Mouse (Mus musculus): ENCODE data around the gene Zfp692. TPM values are rescaled to one million over a fixed set of nuclear protein-coding genes. Genes with fewer than 3 reads are reported as not detected.

The Zfp692 gene
- polyA plus RNA-seq (2014; fragmentation: Illumina TruSeq; extraction: RNeasy Lipid Tissue Mini Kit (QIAGEN cat#74804); ENCODE audit: low read depth, low replicate concordance): 0.61 TPM

GRCm38 (mm10) chr11:58306860-58307308 lies at the start of gene Zfp692:
Gene Zfp692 (plus strand): TSS chr11:58307069.

DNA sequence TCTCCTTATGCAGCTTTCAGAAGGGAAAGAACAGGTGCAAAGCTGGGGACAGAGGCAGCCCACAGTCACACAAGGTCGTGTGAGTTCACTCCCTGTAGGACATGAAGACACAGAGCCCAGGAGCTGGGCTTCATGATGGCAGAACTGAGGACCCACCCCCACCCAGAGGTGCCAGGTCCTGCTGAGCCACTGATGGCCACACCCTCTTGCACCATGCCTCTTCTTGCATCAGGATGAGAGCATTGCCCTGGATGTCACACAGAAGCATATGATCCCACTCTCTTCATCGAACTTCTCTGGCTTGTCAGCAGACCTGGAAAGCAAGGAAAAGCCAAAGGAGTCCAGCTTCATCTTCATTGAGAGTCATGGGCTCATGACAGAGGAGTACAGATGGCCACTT lies 32.3 kb upstream of the Zfp692 start, which contains the start of gene 4930438A08Rik:
Gene 4930438A08Rik, plus strand, starts transcription at position 228 of the 400 bp plus-strand sequence.

DNA sequence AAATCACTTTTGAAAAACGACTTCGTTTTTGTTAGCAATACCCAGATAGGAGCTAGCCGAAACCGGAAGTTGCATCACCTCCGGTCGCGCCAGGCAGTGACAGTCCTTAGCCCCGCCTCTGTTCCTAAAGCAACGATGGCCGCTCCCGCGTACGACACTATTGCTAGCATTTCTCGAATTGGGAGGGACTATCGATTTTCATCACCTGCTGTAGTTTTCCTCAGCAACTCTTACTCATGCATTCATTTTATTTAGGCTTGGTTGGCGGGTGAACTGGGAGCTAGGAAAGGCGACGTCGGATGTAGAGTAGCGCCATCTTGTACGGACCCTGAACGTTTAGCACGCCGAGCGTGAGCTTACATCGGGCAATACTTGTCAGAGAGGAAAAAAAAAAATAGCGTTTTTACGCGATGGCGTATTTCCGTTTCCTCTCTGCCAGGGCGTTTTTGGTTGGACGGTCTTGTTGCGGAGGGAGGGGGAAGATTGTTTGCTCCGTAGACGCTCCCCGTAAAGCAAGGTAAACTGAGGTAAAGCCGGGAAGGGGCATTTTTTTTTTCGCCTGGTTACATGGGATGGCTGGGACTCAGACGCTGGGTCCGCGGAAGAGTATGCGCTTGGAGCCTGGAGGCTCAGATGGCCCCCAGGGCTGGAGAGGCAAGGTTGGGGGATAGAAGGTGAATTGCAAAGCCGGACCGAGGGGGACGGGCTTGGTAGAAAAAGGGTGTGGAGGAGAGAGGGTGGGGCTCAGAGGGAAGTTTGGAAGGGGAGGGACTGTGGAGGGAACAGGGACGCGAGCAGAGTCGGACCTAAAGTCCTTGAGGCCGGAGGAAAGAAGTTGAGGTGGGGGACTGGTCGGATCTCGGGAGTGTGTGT lies 23.6 kb downstream of the Zfp692 start, which contains the start of the genes Zfp672 and Sh3bp5l:
Gene Zfp672, minus strand, starts transcription at position 64 of the 873 bp plus-strand sequence.
Gene Sh3bp5l, plus strand, starts transcription at position 449 of the 873 bp plus-strand sequence.

Other genes starting within 250 kb of the Zfp692 start
- gene Gm12248, start 213.9 kb upstream of the Zfp692 start, polyA plus RNA-seq (2014; fragmentation: Illumina TruSeq; extraction: RNeasy Lipid Tissue Mini Kit (QIAGEN cat#74804); ENCODE audit: low read depth, low replicate concordance): not detected
- gene Cnot8, start 202.9 kb upstream of the Zfp692 start, polyA plus RNA-seq (2014; fragmentation: Illumina TruSeq; extraction: RNeasy Lipid Tissue Mini Kit (QIAGEN cat#74804); ENCODE audit: low read depth, low replicate concordance): 24.2 TPM
- 3.9 TPM for gene Gemin5, start 138.5 kb upstream of the Zfp692 start, polyA plus RNA-seq (2014; fragmentation: Illumina TruSeq; extraction: RNeasy Lipid Tissue Mini Kit (QIAGEN cat#74804); ENCODE audit: low read depth, low replicate concordance)
- gene Mrpl22, start 135.4 kb upstream of the Zfp692 start, polyA plus RNA-seq (2014; fragmentation: Illumina TruSeq; extraction: RNeasy Lipid Tissue Mini Kit (QIAGEN cat#74804); ENCODE audit: low read depth, low replicate concordance): 70.5 TPM
- 11.9 TPM for gene Igtp, start 107.5 kb upstream of the Zfp692 start, polyA plus RNA-seq (2014; fragmentation: Illumina TruSeq; extraction: RNeasy Lipid Tissue Mini Kit (QIAGEN cat#74804); ENCODE audit: low read depth, low replicate concordance)
- 17.5 TPM for gene Irgm2, start 107.5 kb upstream of the Zfp692 start, polyA plus RNA-seq (2014; fragmentation: Illumina TruSeq; extraction: RNeasy Lipid Tissue Mini Kit (QIAGEN cat#74804); ENCODE audit: low read depth, low replicate concordance)
- gene 4930438A08Rik, start 32.3 kb upstream of the Zfp692 start, polyA plus RNA-seq (2014; fragmentation: Illumina TruSeq; extraction: RNeasy Lipid Tissue Mini Kit (QIAGEN cat#74804); ENCODE audit: low read depth, low replicate concordance): not detected
- gene Zfp672, start 23.3 kb downstream of the Zfp692 start, polyA plus RNA-seq (2014; fragmentation: Illumina TruSeq; extraction: RNeasy Lipid Tissue Mini Kit (QIAGEN cat#74804); ENCODE audit: low read depth, low replicate concordance): 65.9 TPM
- 0.65 TPM for gene Sh3bp5l, start 23.7 kb downstream of the Zfp692 start, polyA plus RNA-seq (2014; fragmentation: Illumina TruSeq; extraction: RNeasy Lipid Tissue Mini Kit (QIAGEN cat#74804); ENCODE audit: low read depth, low replicate concordance)
- gene Lypd8, start 72.0 kb downstream of the Zfp692 start, polyA plus RNA-seq (2014; fragmentation: Illumina TruSeq; extraction: RNeasy Lipid Tissue Mini Kit (QIAGEN cat#74804); ENCODE audit: low read depth, low replicate concordance): not detected
- not detected for gene 1810065E05Rik, start 114.0 kb downstream of the Zfp692 start, polyA plus RNA-seq (2014; fragmentation: Illumina TruSeq; extraction: RNeasy Lipid Tissue Mini Kit (QIAGEN cat#74804); ENCODE audit: low read depth, low replicate concordance)
- not detected for gene Gm12253, start 125.5 kb downstream of the Zfp692 start, polyA plus RNA-seq (2014; fragmentation: Illumina TruSeq; extraction: RNeasy Lipid Tissue Mini Kit (QIAGEN cat#74804); ENCODE audit: low read depth, low replicate concordance)
- gene Lypd9, start 145.9 kb downstream of the Zfp692 start, polyA plus RNA-seq (2014; fragmentation: Illumina TruSeq; extraction: RNeasy Lipid Tissue Mini Kit (QIAGEN cat#74804); ENCODE audit: low read depth, low replicate concordance): not detected
- not detected for gene Olfr30, start 155.2 kb downstream of the Zfp692 start, polyA plus RNA-seq (2014; fragmentation: Illumina TruSeq; extraction: RNeasy Lipid Tissue Mini Kit (QIAGEN cat#74804); ENCODE audit: low read depth, low replicate concordance)
- not detected for gene Olfr332, start 185.5 kb downstream of the Zfp692 start, polyA plus RNA-seq (2014; fragmentation: Illumina TruSeq; extraction: RNeasy Lipid Tissue Mini Kit (QIAGEN cat#74804); ENCODE audit: low read depth, low replicate concordance)
- not detected for gene Olfr331, start 195.5 kb downstream of the Zfp692 start, polyA plus RNA-seq (2014; fragmentation: Illumina TruSeq; extraction: RNeasy Lipid Tissue Mini Kit (QIAGEN cat#74804); ENCODE audit: low read depth, low replicate concordance)
- gene Olfr330, start 227.8 kb downstream of the Zfp692 start, polyA plus RNA-seq (2014; fragmentation: Illumina TruSeq; extraction: RNeasy Lipid Tissue Mini Kit (QIAGEN cat#74804); ENCODE audit: low read depth, low replicate concordance): not detected
- gene Olfr329-ps, start 239.4 kb downstream of the Zfp692 start, polyA plus RNA-seq (2014; fragmentation: Illumina TruSeq; extraction: RNeasy Lipid Tissue Mini Kit (QIAGEN cat#74804); ENCODE audit: low read depth, low replicate concordance): not detected
- gene Olfr328, start 248.6 kb downstream of the Zfp692 start, polyA plus RNA-seq (2014; fragmentation: Illumina TruSeq; extraction: RNeasy Lipid Tissue Mini Kit (QIAGEN cat#74804); ENCODE audit: low read depth, low replicate concordance): not detected

All from kidney, adult 10 weeks (tissue).